Mouse (Mus musculus): Measurements from ENCODE around the gene Trim72. TPM values are rescaled to one million over a fixed set of nuclear protein-coding genes. Genes with fewer than 3 reads are reported as not detected.

The Trim72 gene
- total and polyA plus RNA-seq, 3 experiments = 0.14 to 0.19 TPM; not detected in 1

- DNase-seq (ENCODE audit: low read depth, low spot score) = peak; percentile 38
- no peaks in the 10 kb centered on the region for H3K9me3 ChIP-seq (replicated peaks; ENCODE audit: insufficient read depth, low read length)
- H3K9ac ChIP-seq (ENCODE audit: control insufficient read depth, low read depth, low read length, poor library complexity, severe bottlenecking) = no peak overlapping the region
- no peak overlapping the region for H3K27ac ChIP-seq (ENCODE audit: control insufficient read depth, low read depth, low read length)
- peaks cover 14 to 29% of the 10 kb centered on the region in 2 experiments for H3K4me1 ChIP-seq (ENCODE audit: control insufficient read depth in 1 of 2, insufficient read depth in 2 of 2, low read length in 2 of 2)
- 0 out of 2 replicates have a peak, but pooled peaks have one; percentile 35 for TF ChIP-seq MYC (IDR thresholded peaks at IDR 0.05; ENCODE audit: low read depth, low read length)
- TF ChIP-seq ETS1 (IDR thresholded peaks at IDR 0.05; ENCODE audit: low read depth, low read length) = peak; percentile 14; the same call in 1 of the 2 replicates
- no peak for TF ChIP-seq EP300 (IDR thresholded peaks at IDR 0.05; ENCODE audit: low read depth in 1 of 2, low read length in 2 of 2)
- no peak overlapping the region for H3K4me3 ChIP-seq (ENCODE audit: control insufficient read depth in 1 of 2, insufficient read depth in 1 of 2, low read depth in 2 of 2, low read length in 2 of 2)
- no peaks in the 10 kb centered on the region for H3K79me2 ChIP-seq (ENCODE audit: control insufficient read depth, insufficient read depth, low read length, poor library complexity)
- peaks cover 0 to 28% of the 10 kb centered on the region in 2 experiments; a peak in 2 of 4 replicates for H3K36me3 ChIP-seq (ENCODE audit: control insufficient read depth in 1 of 2, insufficient read depth in 2 of 2, low read length in 2 of 2)
- H3K27me3 ChIP-seq (ENCODE audit: control insufficient read depth in 1 of 2, insufficient read depth in 2 of 2, low read length in 2 of 2) = peaks cover 0 to 3% of the 10 kb centered on the region in 2 experiments; a peak in 2 of 4 replicates
Measured at GRCm38 (mm10) chr7:128050739-128051138, 47.0 kb downstream of the Trim72 start.

- TF ChIP-seq RAD21 (IDR thresholded peaks at IDR 0.05; ENCODE audit: low read depth, low read length) = no peak
- no peak for TF ChIP-seq MYB (IDR thresholded peaks at IDR 0.05; ENCODE audit: low read depth, low read length)
- TF ChIP-seq ZKSCAN1 (IDR thresholded peaks at IDR 0.05; ENCODE audit: low read depth, low read length) = no peak
- TF ChIP-seq POLR2A (IDR thresholded peaks at IDR 0.05; ENCODE audit: control insufficient read depth in 1 of 2, insufficient read depth in 1 of 2, low read depth in 1 of 2, low read length in 2 of 2, poor library complexity in 1 of 2) = no peak
- no peak for TF ChIP-seq POLR2AphosphoS5 (IDR thresholded peaks at IDR 0.05; ENCODE audit: borderline replicate concordance, low read depth, low read length)
- H3K79me2 ChIP-seq (ENCODE audit: control insufficient read depth, insufficient read depth, low read length, poor library complexity) = no peaks in the 10 kb centered on the region
- H3K4me1 ChIP-seq (ENCODE audit: control insufficient read depth in 1 of 2, insufficient read depth in 2 of 2, low read length in 2 of 2) = peaks cover 9 to 22% of the 10 kb centered on the region in 2 experiments
- no peak overlapping the region for H3K9ac ChIP-seq (ENCODE audit: control insufficient read depth, low read depth, low read length, poor library complexity, severe bottlenecking)
- H3K36me3 ChIP-seq (ENCODE audit: control insufficient read depth in 1 of 2, insufficient read depth in 2 of 2, low read length in 2 of 2) = peaks cover 0 to 24% of the 10 kb centered on the region in 2 experiments; a peak in 2 of 4 replicates
- H3K4me3 ChIP-seq (ENCODE audit: control insufficient read depth in 1 of 2, insufficient read depth in 1 of 2, low read depth in 2 of 2, low read length in 2 of 2) = no peak overlapping the region
- no peak overlapping the region for H3K27ac ChIP-seq (ENCODE audit: control insufficient read depth, low read depth, low read length)
- peaks cover 4 to 8% of the 10 kb centered on the region in 2 experiments; a peak in 3 of 4 replicates for H3K27me3 ChIP-seq (ENCODE audit: control insufficient read depth in 1 of 2, insufficient read depth in 2 of 2, low read length in 2 of 2)
- no peaks in the 10 kb centered on the region for H3K9me3 ChIP-seq (replicated peaks; ENCODE audit: insufficient read depth, low read length)
- DNase-seq (ENCODE audit: low read depth, low spot score) = no peak
Measured at GRCm38 (mm10) chr7:128053061-128053460, 49.3 kb downstream of the Trim72 start.

- no peak overlapping the region for H3K27ac ChIP-seq (ENCODE audit: control insufficient read depth, low read depth, low read length)
- peaks cover 4 to 8% of the 10 kb centered on the region in 2 experiments; a peak in 3 of 4 replicates for H3K27me3 ChIP-seq (ENCODE audit: control insufficient read depth in 1 of 2, insufficient read depth in 2 of 2, low read length in 2 of 2)
- no peaks in the 10 kb centered on the region for H3K9me3 ChIP-seq (replicated peaks; ENCODE audit: insufficient read depth, low read length)
- no peaks in the 10 kb centered on the region for H3K4me1 ChIP-seq (ENCODE audit: control insufficient read depth in 1 of 2, insufficient read depth in 2 of 2, low read length in 2 of 2)
- no peak for DNase-seq (ENCODE audit: low read depth, low spot score)
- TF ChIP-seq USF1 (IDR thresholded peaks at IDR 0.05; ENCODE audit: low read depth, low read length) (no peak), CHD1 (IDR thresholded peaks at IDR 0.05; ENCODE audit: low read depth, low read length) (no peak), SMC3 (IDR thresholded peaks at IDR 0.05; ENCODE audit: low read depth, low read length) (no peak)
- H3K79me2 ChIP-seq (ENCODE audit: control insufficient read depth, insufficient read depth, low read length, poor library complexity) = no peaks in the 10 kb centered on the region
- H3K4me3 ChIP-seq (ENCODE audit: control insufficient read depth in 1 of 2, insufficient read depth in 1 of 2, low read depth in 2 of 2, low read length in 2 of 2) = no peak overlapping the region
- no peak overlapping the region for H3K9ac ChIP-seq (ENCODE audit: control insufficient read depth, low read depth, low read length, poor library complexity, severe bottlenecking)
- no peaks in the 10 kb centered on the region for H3K36me3 ChIP-seq (ENCODE audit: control insufficient read depth in 1 of 2, insufficient read depth in 2 of 2, low read length in 2 of 2)
Measured at GRCm38 (mm10) chr7:128056917-128057444, 53.2 kb downstream of the Trim72 start.

All from MEL (cell line).